Mouse (Mus musculus) CD4-positive helper T cell, adult 2 months (primary cell): ENCODE measurements at regions not wholly inside any gene's neighbourhood (a gene's known extent, or its start where the extent isn't known, plus 50 kb on each side); places are given as distances from the start of the nearest gene placed in this dataset.
A peak's percentile ranks its signal among the peaks of the same experiment; 100 is the strongest.
"Not testable (repeated sequence)": the region's sequence is repeated elsewhere in the genome, so short reads cannot be mapped to it uniquely, and the experiment has no call there.

Experiments
- DNase-seq: peaks from one replicate; pipeline ENCODE4 v3.0.0-alpha.2; 2012; ENCODE audit warnings: low read depth, missing footprints, low spot score

- DNase-seq, result not testable (repeated sequence)
These were observed 312.2 kb upstream of the Vmn1r3 start for GRCm38 (mm10) chr4:3497392-3497791.

- DNase-seq, result not testable (repeated sequence)
These were observed 310.8 kb upstream of the Vmn1r3 start for GRCm38 (mm10) chr4:3495987-3496386.

- not testable (repeated sequence) for DNase-seq
These were observed 309.0 kb upstream of the Vmn1r3 start for GRCm38 (mm10) chr4:3494123-3494681.

- not testable (repeated sequence) for DNase-seq
These were observed 305.7 kb upstream of the Vmn1r3 start for GRCm38 (mm10) chr4:3490901-3491300.

GRCm38 (mm10) chr4:3482092-3482491 lies 296.9 kb upstream of the Vmn1r3 start:
- DNase-seq, result no peak

- no peak for DNase-seq
These were observed 271.6 kb upstream of the Vmn1r3 start for GRCm38 (mm10) chr4:3456773-3457172.

GRCm38 (mm10) chr4:3437380-3437779 lies 252.2 kb upstream of the Vmn1r3 start:
- not testable (repeated sequence) for DNase-seq

- no peak for DNase-seq
These were observed 242.8 kb upstream of the Vmn1r3 start for GRCm38 (mm10) chr4:3427968-3428367.

- peak; percentile 13 for DNase-seq
These were observed 234.9 kb upstream of the Vmn1r3 start for GRCm38 (mm10) chr4:3419920-3420499.

- DNase-seq, result no peak
These were observed 231.5 kb upstream of the Vmn1r3 start for GRCm38 (mm10) chr4:3416670-3417069.

GRCm38 (mm10) chr4:3414442-3415022 lies 229.4 kb upstream of the Vmn1r3 start:
- DNase-seq, result not testable (repeated sequence)

- no peak for DNase-seq
These were observed 228.6 kb upstream of the Vmn1r3 start for GRCm38 (mm10) chr4:3413493-3414441.

GRCm38 (mm10) chr4:3412323-3412722 lies 227.2 kb upstream of the Vmn1r3 start:
- DNase-seq, result not testable (repeated sequence)

- DNase-seq, result not testable (repeated sequence)
These were observed 217.7 kb upstream of the Vmn1r3 start for GRCm38 (mm10) chr4:3402856-3403255.

GRCm38 (mm10) chr4:3401766-3402165 lies 216.6 kb upstream of the Vmn1r3 start:
- DNase-seq, result not testable (repeated sequence)

- DNase-seq, result not testable (repeated sequence)
These were observed 206.4 kb upstream of the Vmn1r3 start for GRCm38 (mm10) chr4:3391579-3391978.

GRCm38 (mm10) chr4:3373027-3373763 lies 188.0 kb upstream of the Vmn1r3 start:
- not testable (repeated sequence) for DNase-seq

GRCm38 (mm10) chr4:3368021-3368420 lies 182.9 kb upstream of the Vmn1r3 start:
- DNase-seq, result not testable (repeated sequence)

GRCm38 (mm10) chr4:3343443-3343842 lies 158.3 kb upstream of the Vmn1r3 start:
- not testable (repeated sequence) for DNase-seq

- not testable (repeated sequence) for DNase-seq
These were observed 157.5 kb upstream of the Vmn1r3 start for GRCm38 (mm10) chr4:3342696-3343095.

- DNase-seq, result not testable (repeated sequence)
These were observed 157.0 kb upstream of the Vmn1r3 start for GRCm38 (mm10) chr4:3342165-3342564.
